Mouse (Mus musculus): ENCODE measurements at regions not wholly inside any gene's neighbourhood (a gene's known extent, or its start where the extent isn't known, plus 50 kb on each side); places are given as distances from the start of the nearest gene placed in this dataset.
"Not testable (repeated sequence)": the region's sequence is repeated elsewhere in the genome, so short reads cannot be mapped to it uniquely, and the experiment has no call there.

GRCm38 (mm10) chr13:80986657-80987056, 103.5 kb downstream of the Arrdc3 start:
- Histone ChIP-seq H3K36me3 (ENCODE audit: control insufficient read depth) (no peaks in the 10 kb centered on the region), H3K9me3 (ENCODE audit: control insufficient read depth, low read length) (no peaks in the 10 kb centered on the region), H3K27me3 (ENCODE audit: control insufficient read depth) (no peaks in the 10 kb centered on the region), H3K4me1 (ENCODE audit: control insufficient read depth) (no peaks in the 10 kb centered on the region), H3K4me3 (replicated peaks) (no peak overlapping the region)
- no peak for TF ChIP-seq GATA1 (IDR thresholded peaks at IDR 0.05; ENCODE audit: low read length)
- no peak for TF ChIP-seq TAL1 (IDR thresholded peaks at IDR 0.05; ENCODE audit: low read length)

- Histone ChIP-seq H3K4me1 (ENCODE audit: control insufficient read depth) (no peaks in the 10 kb centered on the region), H3K9me3 (ENCODE audit: control insufficient read depth, low read length) (no peaks in the 10 kb centered on the region), H3K36me3 (ENCODE audit: control insufficient read depth) (no peaks in the 10 kb centered on the region), H3K4me3 (replicated peaks) (no peak overlapping the region), H3K27me3 (ENCODE audit: control insufficient read depth) (no peaks in the 10 kb centered on the region)
- TF ChIP-seq TAL1 (IDR thresholded peaks at IDR 0.05; ENCODE audit: low read length) (no peak), GATA1 (IDR thresholded peaks at IDR 0.05; ENCODE audit: low read length) (no peak)
Measured at GRCm38 (mm10) chr13:80989756-80990155, 106.6 kb downstream of the Arrdc3 start.

- no peak for TF ChIP-seq TAL1 (IDR thresholded peaks at IDR 0.05; ENCODE audit: low read length)
- no peak for TF ChIP-seq GATA1 (IDR thresholded peaks at IDR 0.05; ENCODE audit: low read length)
- H3K36me3 ChIP-seq (ENCODE audit: control insufficient read depth) = no peaks in the 10 kb centered on the region
- H3K9me3 ChIP-seq (ENCODE audit: control insufficient read depth, low read length) = no peaks in the 10 kb centered on the region
- no peaks in the 10 kb centered on the region for H3K27me3 ChIP-seq (ENCODE audit: control insufficient read depth)
- H3K4me1 ChIP-seq (ENCODE audit: control insufficient read depth) = no peaks in the 10 kb centered on the region
- no peak overlapping the region for H3K4me3 ChIP-seq (replicated peaks)
Measured at GRCm38 (mm10) chr13:80992342-80992741, 109.2 kb downstream of the Arrdc3 start.

- Histone ChIP-seq H3K4me1 (ENCODE audit: control insufficient read depth) (no peaks in the 10 kb centered on the region), H3K36me3 (ENCODE audit: control insufficient read depth) (no peaks in the 10 kb centered on the region), H3K27me3 (ENCODE audit: control insufficient read depth) (no peaks in the 10 kb centered on the region), H3K9me3 (ENCODE audit: control insufficient read depth, low read length) (no peaks in the 10 kb centered on the region), H3K4me3 (replicated peaks) (no peak overlapping the region)
- TF ChIP-seq GATA1 (IDR thresholded peaks at IDR 0.05; ENCODE audit: low read length) = no peak
- TF ChIP-seq TAL1 (IDR thresholded peaks at IDR 0.05; ENCODE audit: low read length) = no peak
Measured at GRCm38 (mm10) chr13:81008864-81009766, 125.9 kb downstream of the Arrdc3 start.

GRCm38 (mm10) chr13:81013953-81014352, 130.8 kb downstream of the Arrdc3 start:
- H3K9me3 ChIP-seq (ENCODE audit: control insufficient read depth, low read length) = no peaks in the 10 kb centered on the region
- H3K4me3 ChIP-seq (replicated peaks) = no peak overlapping the region
- no peak for TF ChIP-seq GATA1 (IDR thresholded peaks at IDR 0.05; ENCODE audit: low read length)
- TF ChIP-seq TAL1 (IDR thresholded peaks at IDR 0.05; ENCODE audit: low read length) = no peak
- H3K4me1 ChIP-seq (ENCODE audit: control insufficient read depth) = no peaks in the 10 kb centered on the region
- no peaks in the 10 kb centered on the region for H3K27me3 ChIP-seq (ENCODE audit: control insufficient read depth)
- H3K36me3 ChIP-seq (ENCODE audit: control insufficient read depth) = no peaks in the 10 kb centered on the region

GRCm38 (mm10) chr13:81020106-81020747, 137.0 kb downstream of the Arrdc3 start:
- Histone ChIP-seq H3K9me3 (ENCODE audit: control insufficient read depth, low read length) (no peaks in the 10 kb centered on the region; the same call in 1 of the 2 replicates), H3K4me1 (ENCODE audit: control insufficient read depth) (no peaks in the 10 kb centered on the region), H3K4me3 (replicated peaks) (no peak overlapping the region), H3K27me3 (ENCODE audit: control insufficient read depth) (no peaks in the 10 kb centered on the region), H3K36me3 (ENCODE audit: control insufficient read depth) (no peaks in the 10 kb centered on the region)
- TF ChIP-seq TAL1 (IDR thresholded peaks at IDR 0.05; ENCODE audit: low read length) (no peak), GATA1 (IDR thresholded peaks at IDR 0.05; ENCODE audit: low read length) (no peak)

GRCm38 (mm10) chr13:81020811-81021210, 137.6 kb downstream of the Arrdc3 start:
- TF ChIP-seq TAL1 (IDR thresholded peaks at IDR 0.05; ENCODE audit: low read length) = no peak
- TF ChIP-seq GATA1 (IDR thresholded peaks at IDR 0.05; ENCODE audit: low read length) = no peak
- no peaks in the 10 kb centered on the region for H3K4me1 ChIP-seq (ENCODE audit: control insufficient read depth)
- H3K4me3 ChIP-seq (replicated peaks) = no peak overlapping the region
- no peaks in the 10 kb centered on the region for H3K27me3 ChIP-seq (ENCODE audit: control insufficient read depth)
- no peaks in the 10 kb centered on the region for H3K36me3 ChIP-seq (ENCODE audit: control insufficient read depth)
- H3K9me3 ChIP-seq (ENCODE audit: control insufficient read depth, low read length) = peaks cover 4% of the 10 kb centered on the region

- Histone ChIP-seq H3K4me3 (replicated peaks) (no peak overlapping the region), H3K4me1 (ENCODE audit: control insufficient read depth) (no peaks in the 10 kb centered on the region), H3K27me3 (ENCODE audit: control insufficient read depth) (no peaks in the 10 kb centered on the region), H3K9me3 (ENCODE audit: control insufficient read depth, low read length) (peaks cover 4% of the 10 kb centered on the region), H3K36me3 (ENCODE audit: control insufficient read depth) (no peaks in the 10 kb centered on the region)
- no peak for TF ChIP-seq GATA1 (IDR thresholded peaks at IDR 0.05; ENCODE audit: low read length)
- no peak for TF ChIP-seq TAL1 (IDR thresholded peaks at IDR 0.05; ENCODE audit: low read length)
Measured at GRCm38 (mm10) chr13:81022410-81022809, 139.2 kb downstream of the Arrdc3 start.

- not testable (repeated sequence) for H3K27me3 ChIP-seq (ENCODE audit: control insufficient read depth); H3K4me1 ChIP-seq (ENCODE audit: control insufficient read depth); H3K36me3 ChIP-seq (ENCODE audit: control insufficient read depth); H3K4me3 ChIP-seq (replicated peaks); H3K9me3 ChIP-seq (ENCODE audit: control insufficient read depth, low read length)
Measured at GRCm38 (mm10) chr13:81025241-81025760, 142.1 kb downstream of the Arrdc3 start.
